Mouse (Mus musculus): Measurements from ENCODE around the gene Tmem205.
A peak's percentile ranks its signal among the peaks of the same experiment; 100 is the strongest.

Gene Tmem205

GRCm38 (mm10) chr9:21943638-21944037 is 16.3 kb upstream of the Tmem205 start:
- no peak for DNase-seq

GRCm38 (mm10) chr9:21943046-21943445 is 15.7 kb upstream of the Tmem205 start:
- no peak for DNase-seq

GRCm38 (mm10) chr9:21938234-21938855 is 11.0 kb upstream of the Tmem205 start:
- DNase-seq, result no peak

GRCm38 (mm10) chr9:21937711-21938175 is 10.4 kb upstream of the Tmem205 start:
- no peak for DNase-seq

- DNase-seq, result peak; percentile 97
Measured at GRCm38 (mm10) chr9:21936692-21937570, 9.6 kb upstream of the Tmem205 start, which contains the start of gene Plppr2. Gene Plppr2, plus strand, starts transcription at chr9:21937033.

- no peak for DNase-seq
Measured at GRCm38 (mm10) chr9:21935466-21936131, 8.2 kb upstream of the Tmem205 start.

- DNase-seq, result no peak
Measured at GRCm38 (mm10) chr9:21934021-21934420, 6.7 kb upstream of the Tmem205 start.

GRCm38 (mm10) chr9:21932445-21933137 is 5.2 kb upstream of the Tmem205 start:
- DNase-seq, result no peak

- no peak for DNase-seq
Measured at GRCm38 (mm10) chr9:21932006-21932405, 4.7 kb upstream of the Tmem205 start.

GRCm38 (mm10) chr9:21929208-21929607 is 1.9 kb upstream of the Tmem205 start:
- DNase-seq, result no peak

GRCm38 (mm10) chr9:21926784-21927183 is 572 bp downstream of the Tmem205 start:
- no peak for DNase-seq

- DNase-seq, result peak; percentile 55
Measured at GRCm38 (mm10) chr9:21926155-21926554, 1.2 kb downstream of the Tmem205 start.

GRCm38 (mm10) chr9:21925506-21925905 is 1.9 kb downstream of the Tmem205 start:
- no peak for DNase-seq

GRCm38 (mm10) chr9:21925034-21925433 is 2.3 kb downstream of the Tmem205 start:
- DNase-seq, result no peak

GRCm38 (mm10) chr9:21924099-21924493 is 3.3 kb downstream of the Tmem205 start:
- DNase-seq, result peak; percentile 92

- no peak for DNase-seq
Measured at GRCm38 (mm10) chr9:21923490-21924098, 3.8 kb downstream of the Tmem205 start.

GRCm38 (mm10) chr9:21923036-21923435 is 4.3 kb downstream of the Tmem205 start:
- DNase-seq, result no peak

- no peak for DNase-seq
Measured at GRCm38 (mm10) chr9:21918692-21919384, 8.5 kb downstream of the Tmem205 start.

- DNase-seq, result peak; percentile 96
Measured at GRCm38 (mm10) chr9:21918035-21918592, 9.2 kb downstream of the Tmem205 start, which contains the start of gene Rab3d. Gene Rab3d, minus strand, starts transcription at chr9:21918192.

- no peak for DNase-seq
Measured at GRCm38 (mm10) chr9:21917493-21918034, 9.8 kb downstream of the Tmem205 start.

All from kidney, adult 11 months (tissue).